Mouse (Mus musculus): ENCODE data around the gene Xlr5a. TPM values are rescaled to one million over a fixed set of nuclear protein-coding genes. Genes with fewer than 3 reads are reported as not detected.
"Not testable (repeated sequence)": the region's sequence is repeated elsewhere in the genome, so short reads cannot be mapped to it uniquely, and the experiment has no call there.

Gene Xlr5a
- polyA plus RNA-seq, 1 experiment: not detected

DNA sequence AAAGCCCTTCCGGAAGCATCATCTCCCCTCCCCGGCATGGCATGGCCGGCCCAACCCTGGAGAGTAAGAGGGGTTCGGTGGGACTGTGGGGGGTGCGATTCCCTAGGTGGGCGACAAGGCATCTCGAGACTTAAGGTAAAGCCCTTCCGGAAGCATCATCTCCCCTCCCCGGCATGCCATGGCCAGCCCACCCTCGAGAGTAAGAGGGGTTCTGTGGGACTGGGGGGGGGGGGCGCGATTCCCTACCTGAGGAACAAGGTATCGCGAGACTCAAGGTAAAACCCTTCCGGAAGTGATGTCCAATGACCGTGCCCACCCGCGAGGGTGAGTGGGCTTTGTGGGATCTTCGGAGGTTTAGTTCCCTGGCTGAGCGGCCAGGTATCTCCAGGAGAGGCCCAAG, 144.3 kb downstream of the Xlr5a start, which contains the start of gene Xlr5b:
Xlr5b (plus strand) TSS at position 301 of the 400 bp plus-strand sequence.
- H3K79me2 ChIP-seq (ENCODE audit: control insufficient read depth, insufficient read depth); H3K4me3 ChIP-seq (ENCODE audit: insufficient read depth, poor library complexity, severe bottlenecking); H3K79me3 ChIP-seq (ENCODE audit: low read depth); H3K27me3 ChIP-seq (ENCODE audit: control insufficient read depth, insufficient read depth, insufficient read length); H3ac ChIP-seq (ENCODE audit: control insufficient read depth, insufficient read length, low read depth); H3K36me3 ChIP-seq (ENCODE audit: control insufficient read depth, insufficient read depth): not testable (repeated sequence)

DNA sequence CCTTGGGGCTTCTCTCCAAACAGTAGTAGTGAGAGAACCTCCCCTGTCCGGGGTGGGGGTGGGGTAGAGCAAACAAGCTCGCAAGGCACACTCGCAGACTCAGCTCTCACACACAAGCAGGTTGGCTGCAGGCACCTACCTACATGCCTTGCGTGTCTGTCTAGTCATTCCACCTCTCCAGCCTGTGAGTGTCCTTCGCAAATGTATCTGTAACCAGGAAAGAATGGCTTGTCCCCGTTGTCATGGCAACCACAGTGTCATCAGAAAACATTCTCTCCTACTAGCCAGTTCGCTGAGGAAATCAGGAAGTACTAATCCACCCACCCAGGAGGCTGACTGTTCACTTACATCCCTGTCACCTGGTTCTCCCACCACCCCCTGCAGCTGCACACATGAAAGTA, 149.6 kb downstream of the Xlr5a start:
- not testable (repeated sequence) for H3K36me3 ChIP-seq (ENCODE audit: control insufficient read depth, insufficient read depth); H3K79me3 ChIP-seq (ENCODE audit: low read depth); H3ac ChIP-seq (ENCODE audit: control insufficient read depth, insufficient read length, low read depth); H3K79me2 ChIP-seq (ENCODE audit: control insufficient read depth, insufficient read depth); H3K27me3 ChIP-seq (ENCODE audit: control insufficient read depth, insufficient read depth, insufficient read length); H3K4me3 ChIP-seq (ENCODE audit: insufficient read depth, poor library complexity, severe bottlenecking)

GRCm38 (mm10) chrX:73122859-73123829, 169.6 kb downstream of the Xlr5a start:
- not testable (repeated sequence) for H3K4me3 ChIP-seq (ENCODE audit: insufficient read depth, poor library complexity, severe bottlenecking); H3K36me3 ChIP-seq (ENCODE audit: control insufficient read depth, insufficient read depth); H3K27me3 ChIP-seq (ENCODE audit: control insufficient read depth, insufficient read depth, insufficient read length); H3K79me3 ChIP-seq (ENCODE audit: low read depth); H3K79me2 ChIP-seq (ENCODE audit: control insufficient read depth, insufficient read depth); H3ac ChIP-seq (ENCODE audit: control insufficient read depth, insufficient read length, low read depth)

DNA sequence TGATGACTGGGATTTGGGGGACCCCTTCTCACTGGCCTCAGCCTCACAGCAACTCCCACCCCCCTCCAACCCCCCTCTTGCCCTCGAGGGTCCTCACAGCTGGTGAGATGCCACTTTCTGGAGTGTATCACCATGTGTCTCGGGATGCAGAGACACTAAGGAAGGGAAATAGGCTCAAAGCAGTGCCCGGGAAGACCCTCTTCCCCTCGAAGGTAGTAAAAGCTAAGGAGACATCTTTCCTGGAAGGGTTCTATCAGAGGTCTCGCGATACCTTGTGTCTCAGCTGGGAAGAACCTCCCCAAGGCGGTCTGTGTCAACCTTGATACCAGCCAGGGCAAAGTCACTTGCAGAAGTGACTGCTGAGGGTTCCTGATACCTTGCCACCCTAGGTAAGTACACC, 176.0 kb downstream of the Xlr5a start, which contains the start of gene Gm14685:
Gm14685 (plus strand) TSS at position 301 of the 400 bp plus-strand sequence.
- not testable (repeated sequence) for H3ac ChIP-seq (ENCODE audit: control insufficient read depth, insufficient read length, low read depth); H3K4me3 ChIP-seq (ENCODE audit: insufficient read depth, poor library complexity, severe bottlenecking); H3K79me3 ChIP-seq (ENCODE audit: low read depth); H3K27me3 ChIP-seq (ENCODE audit: control insufficient read depth, insufficient read depth, insufficient read length); H3K79me2 ChIP-seq (ENCODE audit: control insufficient read depth, insufficient read depth); H3K36me3 ChIP-seq (ENCODE audit: control insufficient read depth, insufficient read depth)

DNA sequence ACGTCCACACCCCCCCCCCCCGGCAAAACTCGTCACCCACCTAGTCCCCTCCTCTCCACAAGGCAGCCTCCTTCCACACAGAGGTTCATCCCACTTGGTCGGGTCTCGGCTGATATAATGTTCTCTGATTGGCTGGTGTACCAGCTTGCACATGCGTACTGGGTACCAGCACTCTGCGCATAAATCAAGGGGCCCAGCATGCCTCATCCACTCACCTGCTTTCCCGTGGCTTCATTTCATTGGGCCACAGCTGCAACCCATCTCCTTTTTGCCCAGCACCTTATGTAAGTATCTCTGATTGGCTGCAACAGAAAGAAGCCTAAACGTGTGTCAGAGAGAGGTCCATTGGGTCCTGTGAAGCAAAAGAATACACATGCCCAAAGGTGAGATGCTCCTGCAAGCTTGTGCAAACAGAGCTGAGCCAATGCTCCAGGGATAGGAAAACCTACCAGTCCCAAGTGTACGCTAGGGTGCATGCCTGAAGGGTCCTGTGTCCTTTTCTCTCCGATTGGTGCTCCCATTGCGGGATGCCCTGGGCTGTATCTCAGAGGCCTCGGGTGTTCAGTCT, 195.8 kb downstream of the Xlr5a start, which contains the start of gene Xlr3a:
Xlr3a (minus strand) TSS at position 155 of the 568 bp plus-strand sequence.
- H3K4me3 ChIP-seq (ENCODE audit: insufficient read depth, poor library complexity, severe bottlenecking); H3K36me3 ChIP-seq (ENCODE audit: control insufficient read depth, insufficient read depth); H3ac ChIP-seq (ENCODE audit: control insufficient read depth, insufficient read length, low read depth); H3K79me3 ChIP-seq (ENCODE audit: low read depth); H3K27me3 ChIP-seq (ENCODE audit: control insufficient read depth, insufficient read depth, insufficient read length); H3K79me2 ChIP-seq (ENCODE audit: control insufficient read depth, insufficient read depth): not testable (repeated sequence)

DNA sequence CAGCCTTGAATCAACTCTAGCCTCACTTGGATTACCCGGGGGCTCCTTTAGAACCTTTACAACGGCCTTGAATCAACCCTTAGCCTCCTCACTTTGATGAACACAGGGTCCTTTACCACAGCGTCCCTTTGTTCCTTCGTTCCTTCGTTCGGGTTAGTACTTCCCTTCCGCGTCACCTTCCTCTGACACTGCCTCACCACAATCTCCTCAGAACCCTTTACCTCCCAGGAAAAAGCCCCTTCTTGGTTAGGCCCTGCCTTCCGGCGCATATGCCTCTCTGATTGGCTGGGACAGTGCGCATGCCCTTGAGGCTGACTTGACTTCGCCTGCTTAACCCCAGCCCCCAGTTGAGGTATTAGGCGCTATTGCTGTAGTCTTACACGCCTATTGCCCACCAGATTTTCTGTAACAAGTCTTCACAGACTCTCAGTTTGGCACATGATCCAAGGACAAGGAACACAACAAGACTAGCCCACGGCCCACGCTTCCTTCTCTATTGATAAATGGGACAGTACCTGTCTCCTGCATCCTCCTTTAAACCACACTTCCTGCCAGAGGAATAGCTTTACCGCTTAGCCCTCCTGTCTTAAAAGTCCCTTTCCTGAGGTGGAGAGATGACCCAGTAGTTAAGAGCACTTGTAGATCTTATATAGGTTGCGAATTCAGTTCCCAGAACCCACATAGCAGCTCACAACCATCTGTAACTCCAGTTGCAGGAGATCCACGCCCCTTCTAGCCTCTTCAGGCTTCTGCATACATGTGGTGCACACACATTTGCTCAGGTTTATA, 210.3 kb downstream of the Xlr5a start, which contains the start of gene Xlr4a:
Xlr4a (minus strand) TSS at position 212 of the 789 bp plus-strand sequence.
- H3K4me3 ChIP-seq (ENCODE audit: insufficient read depth, poor library complexity, severe bottlenecking); H3K36me3 ChIP-seq (ENCODE audit: control insufficient read depth, insufficient read depth); H3K79me3 ChIP-seq (ENCODE audit: low read depth); H3ac ChIP-seq (ENCODE audit: control insufficient read depth, insufficient read length, low read depth); H3K79me2 ChIP-seq (ENCODE audit: control insufficient read depth, insufficient read depth); H3K27me3 ChIP-seq (ENCODE audit: control insufficient read depth, insufficient read depth, insufficient read length): not testable (repeated sequence)

GRCm38 (mm10) chrX:73066765-73067312, 225.9 kb downstream of the Xlr5a start:
- not testable (repeated sequence) for H3K79me2 ChIP-seq (ENCODE audit: control insufficient read depth, insufficient read depth); H3K27me3 ChIP-seq (ENCODE audit: control insufficient read depth, insufficient read depth, insufficient read length); H3K36me3 ChIP-seq (ENCODE audit: control insufficient read depth, insufficient read depth); H3K4me3 ChIP-seq (ENCODE audit: insufficient read depth, poor library complexity, severe bottlenecking); H3ac ChIP-seq (ENCODE audit: control insufficient read depth, insufficient read length, low read depth); H3K79me3 ChIP-seq (ENCODE audit: low read depth)

DNA sequence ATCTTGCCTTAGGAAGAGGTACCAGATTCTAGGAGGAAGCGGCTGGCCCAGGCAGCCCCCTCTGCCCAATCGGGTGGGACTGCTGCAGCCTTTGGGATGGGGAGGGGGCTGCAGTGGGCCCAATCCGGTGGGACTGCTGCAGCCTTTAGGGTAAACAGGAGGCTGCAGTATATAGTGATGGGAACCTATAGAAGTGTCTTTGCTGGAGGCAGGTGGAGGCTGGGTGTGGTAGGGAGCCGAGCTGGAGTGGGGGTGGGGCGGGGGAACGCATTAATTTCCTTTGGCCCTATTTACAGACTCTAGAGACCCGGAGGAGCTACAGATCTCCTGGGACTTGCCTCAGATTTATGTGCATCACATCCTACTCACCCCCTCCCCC, 228.4 kb downstream of the Xlr5a start, which contains the start of gene Pnma3:
Pnma3 (plus strand) TSS at position 373 of the 379 bp plus-strand sequence.
- Histone ChIP-seq H3K79me3 (ENCODE audit: low read depth) (no peaks in the 10 kb centered on the region), H3K4me3 (ENCODE audit: insufficient read depth, poor library complexity, severe bottlenecking) (no peak within 1 kb of the TSS), H3K27me3 (ENCODE audit: control insufficient read depth, insufficient read depth, insufficient read length) (peaks cover 10% of the 10 kb centered on the region), H3K36me3 (ENCODE audit: control insufficient read depth, insufficient read depth) (no peaks in the 10 kb centered on the region), H3K79me2 (ENCODE audit: control insufficient read depth, insufficient read depth) (no peaks in the 10 kb centered on the region), H3ac (ENCODE audit: control insufficient read depth, insufficient read length, low read depth) (no peak within 1 kb of the TSS)
- no peak for TF ChIP-seq MYOD1 (IDR thresholded peaks at IDR 0.05; ENCODE audit: control insufficient read depth, insufficient read length, low read depth)
- TF ChIP-seq CTCF (IDR thresholded peaks at IDR 0.05; ENCODE audit: control insufficient read depth, insufficient read depth, insufficient read length): no peak
- no peak for TF ChIP-seq CEBPB (IDR thresholded peaks at IDR 0.05; ENCODE audit: low read depth)
- no peak for TF ChIP-seq USF1 (IDR thresholded peaks at IDR 0.05; ENCODE audit: low read depth)
- TF ChIP-seq FOSL1 (IDR thresholded peaks at IDR 0.05; ENCODE audit: insufficient read depth, low read length, poor library complexity, severe bottlenecking): no peak
- no peak for TF ChIP-seq MAX (IDR thresholded peaks at IDR 0.05)
- no peak for TF ChIP-seq MYOG (IDR thresholded peaks at IDR 0.05; ENCODE audit: control insufficient read depth, extremely low read depth, insufficient read length)
